Mouse (Mus musculus): ENCODE measurements around the gene Syt12.

Gene Syt12

DNA sequence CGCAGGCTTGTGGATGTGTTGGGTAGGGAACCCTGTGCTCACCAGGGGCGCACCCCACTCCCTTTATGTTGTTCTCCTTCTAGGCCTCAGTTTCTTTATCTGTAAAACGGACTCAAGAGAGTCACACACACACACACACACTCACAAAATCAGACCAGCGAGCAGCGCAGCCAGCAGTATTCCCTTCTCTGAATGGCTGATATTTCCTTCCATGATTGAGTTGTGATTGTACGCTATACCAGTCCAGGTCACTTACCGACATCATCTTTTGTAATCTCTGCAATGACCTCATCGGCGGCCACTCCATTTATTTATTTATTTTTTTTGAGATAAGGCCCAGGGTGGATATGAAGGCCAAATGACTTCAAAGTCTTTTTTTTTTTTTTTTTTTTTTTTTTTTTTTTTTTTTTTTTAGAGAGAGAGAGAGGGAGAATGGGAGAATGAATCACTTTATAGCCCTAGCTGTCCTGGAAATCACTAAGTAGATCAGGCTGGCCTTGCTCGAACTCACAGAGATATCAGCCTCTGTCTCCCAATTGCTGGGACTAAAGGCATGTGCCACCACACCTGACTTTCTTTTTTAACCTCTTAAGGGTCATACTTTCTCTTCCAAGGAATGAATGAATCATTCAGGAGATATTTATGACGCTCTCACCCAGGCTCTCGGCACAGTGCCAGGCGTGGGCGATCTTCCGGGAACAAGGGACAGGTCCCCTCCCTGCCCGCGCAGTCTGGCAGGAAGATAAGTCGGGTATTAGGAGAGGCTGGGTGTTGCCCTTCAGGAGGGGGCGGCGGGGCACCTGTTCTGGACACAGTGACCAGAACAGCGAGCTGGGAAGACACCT is at the start of gene Syt12:
Gene Syt12, minus strand, starts transcription at position 103 of the 845 bp plus-strand sequence.
- peak in 1 of 2 experiments; percentile 67 for DNase-seq

DNA sequence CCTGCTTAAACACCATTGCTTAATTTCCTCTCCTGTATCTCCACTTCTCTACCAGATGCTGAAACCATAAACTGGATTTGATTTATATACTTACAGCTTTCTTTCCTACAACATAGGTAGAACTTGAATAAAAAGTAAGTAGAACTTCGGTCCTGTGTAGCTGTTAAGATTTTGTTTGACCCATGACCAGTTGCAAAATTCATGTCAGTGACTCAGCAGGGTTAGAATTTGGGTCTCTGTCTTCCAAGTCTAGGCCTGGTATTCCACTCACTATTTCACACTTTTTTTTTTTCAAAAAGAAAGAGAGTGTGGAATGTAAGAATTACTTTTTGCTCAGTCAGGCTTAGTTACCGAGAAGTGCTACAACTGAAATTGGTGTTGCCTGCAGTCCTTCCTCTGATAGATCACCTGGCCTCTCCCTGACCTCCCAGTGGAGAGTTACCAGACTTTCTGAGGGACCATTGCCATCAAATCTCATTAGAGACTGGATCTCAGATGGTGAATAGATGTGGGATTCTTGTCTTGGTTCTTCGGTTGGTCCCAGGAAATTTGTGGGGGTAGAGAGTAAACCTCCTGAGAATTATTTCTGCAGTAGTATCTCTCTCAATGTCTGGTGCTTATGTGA is 44.3 kb upstream of the Syt12 start:
- DNase-seq = no peak

DNA sequence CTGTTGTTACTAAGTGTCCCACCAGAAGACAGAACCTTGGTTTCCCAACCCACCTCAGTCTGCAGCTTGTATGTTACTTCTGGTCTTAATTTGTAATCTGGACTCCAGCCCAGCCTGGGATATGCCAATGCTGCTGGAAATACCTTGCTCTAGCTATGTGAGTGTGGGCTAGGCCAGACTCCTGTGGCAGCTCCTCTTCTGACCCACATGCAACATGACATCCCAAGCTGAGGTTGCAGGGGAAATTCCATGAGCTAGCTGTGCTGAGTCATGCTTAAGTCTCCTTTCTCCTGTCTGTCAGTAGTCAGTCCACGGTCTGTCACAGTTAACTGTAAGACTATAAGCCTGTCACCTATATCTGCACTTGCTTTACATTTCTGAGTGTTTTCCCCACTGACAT is 40.2 kb upstream of the Syt12 start:
- DNase-seq = no peak

DNA sequence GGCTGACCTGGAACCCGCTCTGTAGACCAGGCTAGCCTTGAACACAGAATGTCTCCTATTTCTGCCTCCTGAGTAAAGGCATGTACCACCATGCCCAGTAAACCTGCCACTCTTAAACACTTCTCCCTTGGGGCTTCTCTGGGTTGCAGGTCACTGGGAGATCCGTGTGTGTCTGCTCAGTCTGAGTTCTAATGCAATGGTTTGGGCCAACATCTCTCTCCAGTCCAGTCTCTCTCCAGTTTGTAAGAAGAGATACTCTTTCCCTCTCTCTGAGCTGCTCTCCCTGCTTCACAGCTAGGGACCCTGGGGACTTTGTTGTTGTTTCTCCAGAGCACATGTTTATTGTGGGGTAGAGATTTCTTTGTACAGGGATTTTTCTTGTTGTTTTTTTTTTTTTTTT is 39.0 kb upstream of the Syt12 start:
- DNase-seq = no peak

DNA sequence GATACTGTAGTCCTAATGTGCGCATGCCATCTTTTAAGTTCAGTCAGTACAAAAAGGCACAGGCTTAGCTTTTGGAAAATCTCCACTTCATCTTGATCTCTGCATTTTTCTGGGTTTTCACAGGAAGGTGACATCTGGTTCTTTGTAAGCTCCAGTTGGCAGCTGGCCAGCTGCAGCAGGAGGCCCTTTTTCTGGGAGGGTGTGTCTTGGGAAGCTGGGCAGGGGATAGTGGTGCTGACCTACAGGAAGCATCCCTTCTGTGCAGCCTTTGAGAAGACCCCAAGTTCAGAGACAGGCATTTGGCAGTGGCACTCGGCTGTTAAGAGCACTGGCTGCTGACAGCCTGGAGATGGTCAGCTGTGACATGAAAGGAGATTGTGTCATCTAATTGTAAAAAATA is 38.5 kb upstream of the Syt12 start:
- DNase-seq = peak in 1 of 2 experiments; percentile 14

DNA sequence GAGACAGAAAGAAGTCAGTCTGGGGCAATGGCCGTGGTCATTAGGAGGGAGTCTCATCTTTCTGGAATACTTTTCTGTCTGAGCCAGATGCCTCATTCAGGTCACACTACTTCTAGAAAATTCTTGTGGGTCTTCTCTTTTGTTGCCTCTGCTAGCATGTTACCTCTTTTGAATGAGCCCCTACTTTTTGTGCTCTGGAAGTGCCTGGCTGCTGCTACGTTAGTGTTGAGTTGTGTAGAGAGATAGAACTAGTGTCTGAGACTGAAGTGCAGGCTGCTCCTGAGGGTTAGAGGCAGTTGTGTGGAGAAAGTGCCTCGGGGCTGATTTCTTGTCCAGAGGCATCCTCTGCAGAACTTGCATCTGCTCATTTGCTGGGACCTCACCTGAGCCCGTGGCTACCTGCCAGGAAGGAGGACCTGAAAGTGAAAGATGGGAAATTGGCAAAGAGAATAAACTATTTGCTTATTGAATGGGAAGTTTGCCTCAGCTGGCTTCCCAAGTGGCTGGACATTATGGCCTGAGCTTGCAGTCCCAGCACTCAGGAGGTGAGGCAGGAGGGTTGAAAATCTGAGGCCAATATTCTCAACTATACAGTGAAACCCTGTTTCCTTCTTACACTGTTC is 36.1 kb upstream of the Syt12 start:
- DNase-seq = peak in 1 of 2 experiments; percentile 59

DNA sequence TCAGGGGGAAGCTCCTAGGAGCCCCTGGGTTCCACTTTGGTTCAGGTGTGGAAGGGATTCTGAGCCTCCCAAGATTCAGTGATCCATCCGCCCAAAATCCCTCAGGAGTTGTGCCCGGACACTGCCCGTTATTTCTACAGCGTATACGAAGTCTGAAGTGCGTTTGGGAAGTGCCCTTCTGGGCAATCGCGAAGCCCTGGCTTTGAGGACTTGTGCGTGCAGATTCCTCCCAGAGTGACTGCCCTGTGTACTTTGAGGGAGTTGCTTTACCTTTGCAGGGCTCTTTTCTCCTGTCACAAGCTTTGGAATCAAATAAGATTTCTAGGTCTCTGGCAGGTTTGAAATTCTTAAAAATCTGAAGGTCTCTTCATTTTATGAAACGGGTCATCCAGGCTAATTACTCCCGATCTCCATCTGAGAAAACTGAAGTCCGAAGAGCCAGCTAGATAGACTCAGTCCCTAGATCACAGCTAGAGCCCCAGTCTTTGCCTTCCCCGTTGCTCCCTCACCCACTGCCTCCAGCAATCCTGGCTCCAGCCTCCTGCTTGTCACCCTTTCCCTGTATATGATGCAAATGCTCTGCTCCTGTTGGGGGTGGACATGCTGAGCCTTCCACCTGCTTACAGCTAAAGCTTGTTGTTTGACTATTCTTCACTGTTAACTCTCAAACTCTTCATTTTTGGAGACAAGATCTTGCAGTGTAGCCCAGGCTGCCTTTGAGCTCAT is 34.0 kb upstream of the Syt12 start:
- DNase-seq = no peak

DNA sequence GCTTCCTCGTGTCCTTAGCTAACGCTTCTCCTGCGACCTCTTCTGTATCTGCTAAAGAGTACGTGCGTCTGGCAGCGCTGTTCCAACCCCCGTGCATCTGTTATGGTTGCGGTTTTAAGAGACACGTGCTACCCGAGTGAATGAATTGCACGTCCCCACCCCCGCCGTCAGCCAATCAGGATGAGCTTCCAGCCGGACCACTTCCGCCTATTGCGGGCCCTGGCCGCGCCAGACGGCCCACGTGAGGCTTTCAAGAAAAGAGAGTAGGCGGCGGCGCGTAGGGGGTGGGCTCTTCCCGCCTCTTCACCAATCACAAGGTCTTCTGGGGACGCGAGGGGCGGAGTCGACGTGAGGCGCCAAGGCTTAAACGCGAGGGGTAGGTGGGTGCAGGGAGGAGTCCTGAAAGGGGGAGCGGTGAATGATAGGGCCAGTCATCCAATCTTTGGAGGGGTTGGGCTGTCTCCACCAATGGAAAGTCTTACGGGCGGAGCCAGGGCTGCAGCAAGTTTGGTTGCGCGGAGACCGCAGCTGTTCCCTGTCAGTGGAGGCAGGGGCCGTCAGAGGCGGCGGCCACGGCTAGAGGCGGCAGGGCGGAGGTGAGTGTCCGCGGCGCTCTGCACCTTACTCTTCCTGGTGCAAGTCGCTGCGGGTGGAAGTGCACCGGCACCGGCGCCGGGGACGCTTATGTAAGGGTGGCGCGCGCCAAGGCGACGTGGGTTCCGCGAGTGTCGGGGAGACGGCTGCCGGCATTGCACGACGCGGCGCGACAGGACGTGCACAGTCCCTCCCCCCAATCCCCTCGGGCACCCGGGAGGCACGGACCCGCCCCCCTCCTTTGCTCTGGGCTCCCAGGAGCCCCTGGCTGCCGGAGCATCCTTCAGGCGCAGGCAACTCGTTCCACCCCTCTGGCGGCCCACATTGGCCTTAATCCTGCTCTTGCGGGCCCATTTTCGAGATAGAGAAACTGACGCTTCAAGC is 33.0 kb upstream of the Syt12 start, which contains the start of gene Pcx:
Gene Pcx, plus strand, starts transcription at position 487 of the 978 bp plus-strand sequence.
- DNase-seq = peak; percentile 98 to 100

DNA sequence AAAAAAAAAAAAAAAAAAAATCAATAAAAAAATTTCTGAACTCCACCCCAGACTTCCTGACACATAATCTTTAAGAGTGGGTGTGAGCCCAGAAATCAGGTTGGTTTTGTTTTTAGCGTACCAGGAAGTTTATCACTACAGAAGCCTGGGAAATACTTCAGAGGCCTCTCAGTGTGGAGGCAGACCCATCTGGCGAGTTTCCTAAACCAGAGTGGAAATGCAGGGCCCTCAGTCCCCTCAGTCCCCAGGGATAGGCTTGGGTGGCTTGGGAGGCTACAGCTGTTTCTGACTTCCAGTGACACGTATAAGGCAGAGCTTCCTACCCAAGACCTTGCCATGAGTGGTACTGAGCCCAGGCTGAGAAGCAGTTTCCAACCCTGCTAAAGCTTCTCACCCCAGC is 30.5 kb upstream of the Syt12 start:
- no peak for DNase-seq

DNA sequence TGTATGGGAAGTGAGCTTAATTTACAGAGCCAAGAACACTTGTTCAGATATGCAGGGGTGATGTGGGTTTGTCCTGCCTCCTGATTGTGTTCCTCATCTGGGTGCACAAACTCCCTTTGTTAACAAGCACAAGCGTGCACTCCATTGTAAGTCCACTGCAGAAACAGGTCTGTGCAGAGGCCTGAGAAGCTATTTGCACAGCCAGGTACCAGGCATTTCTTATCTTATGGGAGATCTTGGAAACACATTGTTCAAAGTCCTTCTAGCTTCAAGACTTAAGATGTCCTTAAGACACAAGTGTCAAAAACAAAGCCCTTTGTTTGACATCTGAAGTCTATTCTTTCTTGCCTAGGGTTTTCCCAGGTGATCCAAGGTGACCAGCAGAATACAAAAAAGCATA is 27.6 kb upstream of the Syt12 start:
- no peak for DNase-seq

DNA sequence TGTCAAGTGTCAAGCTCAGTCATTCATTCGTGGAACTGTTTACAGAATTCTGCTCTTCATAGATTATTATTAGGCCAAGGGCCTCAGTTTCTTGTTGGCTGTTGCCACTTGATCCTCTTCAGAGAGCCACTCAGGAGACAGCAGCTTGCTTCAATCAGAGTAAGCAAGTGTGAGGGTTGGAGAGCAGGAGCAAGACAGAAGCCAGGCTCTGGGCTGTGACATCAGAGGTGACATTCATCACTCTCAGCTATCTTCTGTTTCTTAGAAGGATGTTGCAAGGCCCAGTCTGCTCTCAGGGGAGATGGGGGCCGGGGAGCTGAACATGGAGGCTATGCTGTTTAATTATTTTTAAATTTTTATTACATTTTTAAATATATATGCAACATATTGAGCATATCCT is 25.5 kb upstream of the Syt12 start:
- no peak for DNase-seq

DNA sequence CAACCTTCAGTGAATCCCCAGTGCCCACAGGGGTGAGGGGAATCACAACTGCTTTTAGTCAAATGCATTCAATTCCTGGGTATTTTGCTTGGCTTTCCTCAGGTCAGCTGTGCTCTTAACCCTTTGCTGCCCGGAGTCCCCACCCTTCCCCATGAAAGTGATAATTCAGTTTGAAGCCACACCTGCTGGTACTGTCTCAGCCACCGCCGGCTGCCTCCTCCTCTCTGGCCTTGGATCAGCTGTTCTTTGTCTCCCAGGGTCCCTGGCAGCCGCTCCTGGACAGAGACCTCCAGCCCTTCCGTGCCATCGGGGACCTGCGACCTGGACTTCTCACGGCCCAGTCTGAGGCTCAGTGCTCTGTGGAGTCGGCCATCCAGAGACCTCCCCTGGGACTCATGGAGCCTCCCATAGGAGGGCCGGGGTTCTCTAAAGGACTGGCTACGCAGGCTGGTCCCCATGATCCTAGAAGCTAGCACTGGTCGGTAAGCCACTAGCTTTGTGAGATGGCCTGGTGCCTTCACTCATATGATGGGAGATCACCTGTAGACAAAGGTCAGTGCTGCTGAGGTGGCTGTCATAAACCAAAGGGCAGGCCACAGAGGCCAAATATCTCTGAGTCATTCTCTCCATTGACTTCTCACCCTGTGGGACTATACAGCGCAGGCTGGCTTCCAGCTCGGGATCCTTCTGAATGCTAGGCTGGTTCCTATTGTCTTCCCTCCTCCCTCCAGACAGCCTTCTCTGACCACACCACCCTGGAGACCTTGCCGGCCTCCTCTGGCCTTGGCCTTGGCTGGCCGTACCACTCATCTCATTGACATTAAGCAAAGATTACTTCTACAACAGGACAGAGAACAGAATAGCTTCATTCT is 21.1 kb upstream of the Syt12 start, which contains the start of gene 2010003K11Rik:
Gene 2010003K11Rik, minus strand, starts transcription at position 522 of the 872 bp plus-strand sequence.
- DNase-seq = peak in 1 of 2 experiments; percentile 71

DNA sequence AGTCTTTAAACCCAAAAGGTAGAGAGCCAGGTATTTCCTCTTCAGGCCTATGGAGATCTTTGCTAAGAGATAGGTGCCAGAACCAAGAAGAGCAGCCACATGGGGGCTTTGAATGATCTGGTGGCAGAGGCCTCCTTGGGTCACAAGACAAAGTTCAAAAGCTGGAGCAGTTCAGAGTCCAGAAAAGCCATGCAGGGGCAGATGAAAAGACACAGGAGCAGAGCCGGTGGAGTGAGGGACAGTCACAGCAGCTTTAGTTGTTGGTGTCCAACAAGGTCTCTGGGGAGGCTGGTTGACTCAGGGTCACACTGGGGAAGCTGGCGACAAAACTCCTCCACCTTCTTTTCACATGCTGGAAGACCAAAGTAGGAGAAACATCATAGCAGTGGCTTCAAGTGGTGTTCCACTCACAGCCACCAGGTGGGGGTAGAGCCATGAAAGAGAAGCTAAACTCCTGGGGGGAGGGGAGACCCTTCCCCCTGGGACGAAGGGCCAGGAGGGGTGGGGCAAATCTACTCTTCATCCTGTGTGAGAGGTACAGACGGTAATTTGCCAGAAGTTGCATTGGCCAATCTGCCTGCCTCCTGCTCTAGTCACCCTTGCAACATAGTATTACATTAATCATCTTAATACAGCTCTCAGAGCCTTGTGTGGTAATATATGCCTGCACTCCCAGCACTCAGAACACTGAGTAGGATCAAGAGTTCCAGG is 20.2 kb upstream of the Syt12 start:
- peak; percentile 83 to 84 for DNase-seq

DNA sequence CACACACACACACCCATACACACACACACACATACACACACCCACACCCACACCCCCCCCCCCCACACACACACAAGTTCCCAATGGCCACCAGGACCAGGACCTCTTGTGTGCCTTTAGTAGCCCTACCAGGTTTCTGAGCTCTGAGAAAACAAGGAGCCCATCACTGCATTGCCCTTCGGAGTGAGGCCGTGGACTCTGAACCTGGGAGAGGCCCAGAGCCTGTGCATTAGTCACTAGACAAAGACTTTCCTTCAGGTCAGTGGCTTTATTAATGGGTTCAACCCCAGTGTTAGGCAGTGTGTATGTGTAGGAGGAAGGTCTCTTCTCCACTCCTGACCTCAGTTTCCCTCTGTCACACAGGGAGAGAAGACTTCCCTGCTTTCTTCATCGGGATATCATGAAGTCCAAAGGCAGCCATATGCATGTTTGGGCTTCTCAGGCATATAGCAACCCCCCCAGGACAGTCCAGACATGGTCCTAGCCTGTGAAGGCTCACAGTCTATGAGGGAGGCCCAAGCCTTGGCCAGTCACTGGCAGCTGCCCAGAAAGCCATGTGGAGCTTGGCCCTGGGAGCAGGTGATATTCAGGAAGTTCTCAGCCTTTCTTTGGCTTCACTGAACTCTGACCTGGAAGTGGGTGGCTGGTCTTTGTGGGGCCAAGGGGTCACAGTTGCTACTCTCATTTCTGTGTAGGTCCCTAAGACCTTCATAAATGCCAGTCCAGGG is 19.5 kb upstream of the Syt12 start:
- DNase-seq = peak; percentile 71 to 83

DNA sequence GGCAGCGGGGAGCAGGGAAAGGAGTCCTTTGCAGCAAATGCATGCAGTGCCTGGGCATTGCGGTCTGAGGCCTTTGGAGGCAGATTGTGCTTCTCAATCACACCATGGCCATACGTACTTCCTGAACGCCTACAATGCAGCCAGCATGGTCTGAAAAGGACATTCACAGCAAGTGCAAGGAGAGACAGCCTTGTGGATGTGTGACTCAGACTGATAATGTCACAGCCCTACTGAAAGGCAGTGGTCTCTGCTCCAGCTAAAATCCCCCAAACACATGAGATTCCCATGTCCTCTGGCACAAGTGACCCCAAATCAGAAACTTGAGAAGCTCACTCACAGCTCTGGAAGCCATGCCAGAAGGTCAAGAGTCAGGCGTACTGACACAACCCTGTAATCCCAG is 18.6 kb upstream of the Syt12 start:
- no peak for DNase-seq

DNA sequence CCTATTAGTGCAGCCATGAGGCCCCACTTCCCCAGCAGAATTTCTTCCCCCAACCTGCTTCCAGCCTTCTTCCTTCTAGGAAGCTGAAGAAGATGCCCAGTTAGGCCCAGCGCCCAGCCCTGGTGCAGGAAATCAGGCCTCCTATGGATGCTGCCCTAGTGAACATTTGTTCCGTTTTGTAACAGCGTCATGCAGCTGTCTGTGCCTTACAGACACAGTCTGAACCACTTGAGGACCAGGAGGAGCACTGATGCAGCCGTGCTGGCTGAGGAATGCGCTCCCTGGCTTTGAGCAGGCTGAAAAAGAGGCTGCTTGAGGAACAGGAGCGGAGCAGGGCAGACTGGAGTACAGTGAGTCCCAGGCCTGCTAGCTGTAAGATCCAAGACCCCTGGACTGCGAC is 17.5 kb upstream of the Syt12 start:
- DNase-seq = no peak

DNA sequence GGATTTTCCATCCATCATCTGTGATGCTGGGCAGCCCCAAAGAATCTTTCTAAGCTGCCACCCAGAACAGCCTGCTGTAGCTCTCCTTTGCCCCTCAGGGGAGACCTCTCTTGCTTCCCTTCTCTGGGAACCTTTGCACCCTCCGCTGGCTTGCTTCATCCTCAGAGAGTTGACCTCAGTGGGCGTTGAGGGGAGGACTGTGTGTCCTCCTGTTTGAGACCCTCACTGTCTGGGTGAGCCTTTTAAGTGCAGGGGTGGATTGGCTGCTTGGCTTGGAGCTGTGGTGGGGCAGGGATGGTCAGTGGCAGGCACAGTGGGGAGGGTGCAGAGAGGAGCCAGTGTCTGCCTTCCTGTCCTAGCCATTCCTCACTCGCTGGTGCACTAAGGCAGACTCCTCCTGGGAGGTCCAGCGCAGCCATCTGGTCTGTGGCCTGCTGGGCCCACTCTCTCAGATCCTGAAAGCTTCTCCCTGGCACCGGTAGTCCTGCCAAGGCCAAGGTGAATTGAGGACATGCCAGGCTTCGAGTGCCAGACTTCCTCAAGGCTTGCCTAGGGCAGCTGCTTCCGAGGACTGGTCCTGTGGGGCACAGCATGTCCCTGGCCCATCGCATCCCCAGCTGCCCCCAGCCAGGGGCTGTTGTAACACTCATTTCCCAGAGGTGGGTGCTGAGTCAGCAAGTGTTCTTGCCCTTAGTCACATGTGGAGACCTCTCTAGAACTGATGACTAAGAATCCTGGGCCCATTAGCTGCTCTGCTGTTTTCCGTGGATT is 15.5 kb upstream of the Syt12 start:
- peak; percentile 77 to 94 for DNase-seq

DNA sequence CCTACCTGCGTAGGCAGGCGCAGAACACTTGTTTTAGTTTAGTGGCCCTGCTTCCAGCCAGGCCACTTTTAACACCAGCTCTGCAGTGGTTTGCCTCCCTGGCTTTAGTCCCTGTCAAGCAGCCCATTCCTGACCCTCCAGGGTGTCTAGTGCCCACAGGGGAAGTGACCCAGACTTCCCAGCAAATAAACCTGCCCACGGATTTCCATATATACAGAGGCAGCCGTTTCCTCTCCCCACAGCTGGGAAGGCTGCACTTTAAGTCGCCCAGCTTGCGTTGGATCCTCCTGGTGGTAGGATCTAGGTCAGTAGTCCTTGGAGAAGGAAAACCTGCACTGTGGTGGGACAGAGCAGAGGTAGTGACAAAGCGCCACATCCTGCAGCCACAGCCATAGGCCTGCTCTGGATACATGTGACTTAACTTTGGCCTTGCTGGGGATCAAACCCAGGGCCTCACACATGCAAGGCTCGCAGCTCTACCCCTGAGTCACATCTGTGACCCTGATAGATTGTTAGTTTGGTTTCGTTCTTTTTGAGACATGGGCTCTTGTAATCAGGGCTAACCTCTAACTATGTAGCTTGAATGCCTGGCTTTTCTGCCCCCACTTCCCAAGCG is 13.9 kb upstream of the Syt12 start:
- no peak for DNase-seq

Measured in kidney, postnatal 25 days (tissue).